1 mouse cellular context compared by ENCODE assay signal in genomic region chr11:84828516-84829399, GRCm38 (mm10).
TF ChIP-seq lines count a peak whose summit lies in the region.

Gene Dhrs11 (minus strand): TSS chr11:84828994.

TF ChIP-seq in MEL, 35 proteins besides CTCF, POLR2A, EP300 and RAD21 (continued from another document):
- TF ChIP-seq USF2 (IDR thresholded peaks at IDR 0.05; ENCODE audit: borderline replicate concordance in 1 of 2, insufficient read depth in 1 of 2, low read depth in 1 of 2, low read length in 2 of 2) (no peak), BHLHE40 (IDR thresholded peaks at IDR 0.05; ENCODE audit: borderline replicate concordance, low read depth, low read length) (peak; percentile 71), MAX (IDR thresholded peaks at IDR 0.05; ENCODE audit: low read length) (peak; percentile 87), TBP (IDR thresholded peaks at IDR 0.05; ENCODE audit: low read depth, low read length) (peak; percentile 76), KAT2A (conservative IDR thresholded peaks at IDR 0.05; ENCODE audit: low read depth, low read length) (no peak; the same call in 1 of the 2 replicates), SIN3A (IDR thresholded peaks at IDR 0.05; ENCODE audit: low read length) (peak; percentile 85; the same call in 1 of the 2 replicates), TCF12 (IDR thresholded peaks at IDR 0.05; ENCODE audit: low read depth, low read length) (peak; percentile 46; the same call in 1 of the 2 replicates), SMC3 (IDR thresholded peaks at IDR 0.05; ENCODE audit: low read depth, low read length) (no peak; the same call in 1 of the 2 replicates), MAFK (IDR thresholded peaks at IDR 0.05; ENCODE audit: borderline replicate concordance, low read depth, low read length) (no peak), MYB (IDR thresholded peaks at IDR 0.05; ENCODE audit: low read depth, low read length) (no peak)
